Mouse (Mus musculus) splenic B cell, adult 2 months (primary cell): ENCODE data around the gene Lap3.
A peak's percentile ranks its signal among the peaks of the same experiment; 100 is the strongest.

Source experiments
- DNase-seq: peaks from one replicate; pipeline ENCODE4 v3.0.0-alpha.2; 2011; ENCODE audit warnings: low read depth, low spot score
- H3K27me3 ChIP-seq: 2 replicates; pipeline ENCODE4 v1.6.1; 2012; ENCODE audit warnings: mild to moderate bottlenecking, low read length, moderate library complexity, mixed read lengths; ENCODE audit not compliant: control insufficient read depth, poor library complexity, insufficient read depth, severe bottlenecking
- H3K36me3 ChIP-seq: 2 replicates; pipeline ENCODE4 v1.6.1; 2012; ENCODE audit warnings: mild to moderate bottlenecking, low read length, moderate library complexity, mixed read lengths; ENCODE audit not compliant: control insufficient read depth, poor library complexity, insufficient read depth, severe bottlenecking

Lap3 gene

DNA sequence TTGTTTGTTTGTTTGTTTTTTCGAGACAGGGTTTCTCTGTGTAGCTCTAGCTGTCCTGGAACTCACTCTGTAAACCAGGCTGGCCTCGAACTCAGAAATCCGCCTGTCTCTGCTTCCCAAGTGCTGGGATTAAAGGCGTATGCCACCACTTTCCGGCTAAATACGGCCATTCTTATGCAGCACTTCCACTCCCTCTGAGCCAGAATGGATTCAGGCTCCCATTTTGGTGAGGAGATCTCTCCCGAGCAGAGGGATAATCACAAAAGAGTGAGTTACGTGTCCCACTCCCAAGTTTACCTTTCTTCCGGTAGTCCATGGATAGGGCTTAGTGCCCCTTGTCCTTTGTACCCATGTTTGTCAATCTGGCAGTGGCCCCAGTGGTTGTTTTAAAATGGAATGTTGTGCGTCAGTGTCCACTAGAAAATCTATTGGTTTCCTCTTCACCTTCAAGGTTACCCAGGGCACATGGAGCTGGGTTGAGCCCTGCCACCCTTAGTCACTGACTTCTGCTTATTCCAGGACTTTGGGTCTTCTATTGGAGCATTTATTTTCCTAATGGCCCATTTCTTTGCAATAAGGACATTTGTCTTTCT, 22.1 kb downstream of the Lap3 start:
- DNase-seq, result no peak
- Histone ChIP-seq H3K36me3 (0 out of 2 replicates have a peak, but pooled peaks cover under 1% of the 10 kb centered on the region), H3K27me3 (no peaks in the 10 kb centered on the region)

DNA sequence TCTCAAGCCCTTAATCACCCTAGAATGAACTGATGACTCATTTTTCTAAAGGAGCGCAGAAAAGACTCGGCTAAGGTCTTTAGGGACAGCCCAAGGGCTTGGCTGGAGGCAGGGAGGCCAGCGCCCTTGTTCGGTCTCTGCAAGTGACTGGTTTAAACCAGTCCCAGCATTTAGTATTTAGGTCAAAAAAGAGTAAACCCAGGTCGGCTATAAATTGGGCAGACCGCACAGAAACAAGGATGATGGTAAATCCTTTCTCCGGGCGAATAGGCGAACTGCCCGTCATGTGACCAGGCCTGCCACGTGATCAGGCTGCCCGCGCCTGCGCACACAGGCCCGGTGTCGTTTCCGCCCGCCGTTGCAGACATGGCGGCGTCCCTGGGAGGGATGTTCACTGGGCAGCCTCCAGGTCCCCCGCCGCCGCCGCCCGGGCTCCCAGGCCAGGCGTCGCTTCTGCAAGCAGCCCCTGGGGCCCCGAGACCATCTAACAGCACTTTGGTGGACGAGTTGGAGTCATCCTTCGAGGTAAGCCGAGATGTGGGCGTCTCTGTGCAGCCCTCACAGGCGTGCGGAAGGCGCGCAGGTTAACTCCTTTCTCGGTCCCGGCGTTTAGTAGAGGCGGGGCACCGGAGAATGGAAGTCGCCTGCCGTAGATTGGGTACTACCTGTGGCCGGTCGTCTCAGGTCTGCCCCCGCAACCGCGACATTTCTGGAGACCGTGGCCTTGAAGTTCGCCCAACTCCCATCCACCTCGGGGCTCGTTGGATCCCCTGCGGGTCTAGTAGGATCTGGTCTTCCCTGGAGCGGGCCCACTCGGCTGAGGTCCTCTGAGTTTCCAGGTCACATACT, 27.0 kb downstream of the Lap3 start, which contains the start of gene Med28:
TSS of gene Med28 (plus strand) at position 270 of the 849 bp plus-strand sequence.
- H3K27me3 ChIP-seq, result no peaks in the 10 kb centered on the region
- peaks cover 4% of the 10 kb centered on the region; the same call in 1 of the 2 replicates for H3K36me3 ChIP-seq
- DNase-seq, result peak; percentile 93

DNA sequence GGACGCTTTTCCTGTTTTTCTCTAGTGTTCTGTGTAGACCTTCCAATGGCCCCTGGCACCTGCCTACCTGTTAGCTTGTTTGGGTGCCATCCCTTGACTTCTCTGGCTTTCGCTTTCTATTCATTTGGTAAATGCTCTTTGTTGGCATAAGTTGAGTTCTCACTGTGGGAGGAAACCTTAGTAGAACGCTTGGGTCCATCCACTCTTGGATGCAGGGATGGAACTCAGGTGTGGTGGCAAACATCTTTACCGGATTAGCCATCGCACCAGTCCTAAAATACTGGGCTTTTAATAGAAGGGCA, 27.6 kb downstream of the Lap3 start:
- Histone ChIP-seq H3K36me3 (peaks cover 6% of the 10 kb centered on the region; the same call in 1 of the 2 replicates), H3K27me3 (no peaks in the 10 kb centered on the region)
- DNase-seq, result peak; percentile 16

DNA sequence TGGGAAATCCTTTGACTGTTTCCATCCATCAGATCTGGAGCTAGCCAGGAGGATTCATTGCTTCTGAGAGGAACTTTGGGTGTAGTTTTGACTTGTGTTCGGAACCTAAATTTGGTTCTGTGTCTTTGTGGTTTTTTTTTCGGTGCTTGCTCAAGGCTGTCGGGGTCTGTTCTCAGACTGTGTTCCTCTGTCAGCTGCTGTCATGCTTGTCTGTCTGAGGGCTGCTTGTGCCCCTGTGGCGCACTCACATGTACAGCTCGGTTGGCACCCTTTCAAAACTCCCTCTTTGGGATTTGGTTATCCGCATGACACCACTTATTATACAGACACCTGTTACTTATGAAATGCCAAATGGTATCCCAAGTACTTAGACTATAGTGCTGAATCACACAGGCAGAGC, 28.4 kb downstream of the Lap3 start:
- no peaks in the 10 kb centered on the region for H3K27me3 ChIP-seq
- DNase-seq, result no peak

DNA sequence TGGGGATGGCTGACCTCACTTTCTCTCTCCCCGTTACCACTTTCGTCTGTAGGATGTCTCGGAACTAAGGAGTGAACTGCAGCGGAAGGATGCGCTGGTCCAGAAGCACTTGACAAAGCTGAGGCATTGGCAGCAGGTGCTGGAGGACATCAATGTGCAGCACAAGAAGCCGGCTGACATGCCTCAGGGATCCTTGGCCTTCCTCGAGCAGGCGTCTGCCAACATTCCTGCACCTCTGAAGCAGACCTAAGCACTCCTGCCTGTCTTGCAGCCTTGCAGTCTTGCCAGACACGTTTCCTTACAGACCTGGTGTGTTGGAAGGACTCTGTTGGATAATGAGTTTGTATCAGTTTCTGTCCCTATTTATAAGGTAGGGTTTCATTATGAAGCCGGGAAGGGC, 31.9 kb downstream of the Lap3 start:
- DNase-seq, result no peak
- Histone ChIP-seq H3K27me3 (no peaks in the 10 kb centered on the region), H3K36me3 (peaks cover 11% of the 10 kb centered on the region; the same call in 1 of the 2 replicates)

More for the DNA sequence above, 28.4 kb downstream of the Lap3 start:
- H3K36me3 ChIP-seq, result peaks cover 6% of the 10 kb centered on the region; the same call in 1 of the 2 replicates

DNA sequence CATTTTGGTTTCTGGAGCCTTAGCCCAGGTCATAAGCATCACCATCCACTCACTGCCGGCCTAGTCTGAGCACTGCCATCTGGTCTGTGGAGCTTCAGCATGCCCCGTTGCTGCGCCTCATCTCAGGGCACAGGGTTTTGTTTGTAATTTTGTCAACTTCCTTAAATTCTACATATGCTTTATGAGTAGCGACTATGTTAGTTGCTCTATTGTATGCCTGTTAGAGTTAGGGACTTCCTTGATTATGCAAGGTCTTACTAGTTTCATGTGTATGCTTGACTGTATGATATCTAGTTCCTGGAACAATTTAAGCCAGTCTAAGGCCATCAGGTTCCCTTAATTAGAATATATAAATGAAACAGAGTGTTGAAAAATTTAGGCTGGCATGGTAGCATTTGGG, 33.2 kb downstream of the Lap3 start:
- H3K36me3 ChIP-seq, result peaks cover 11% of the 10 kb centered on the region; the same call in 1 of the 2 replicates
- DNase-seq, result no peak
- no peaks in the 10 kb centered on the region for H3K27me3 ChIP-seq

DNA sequence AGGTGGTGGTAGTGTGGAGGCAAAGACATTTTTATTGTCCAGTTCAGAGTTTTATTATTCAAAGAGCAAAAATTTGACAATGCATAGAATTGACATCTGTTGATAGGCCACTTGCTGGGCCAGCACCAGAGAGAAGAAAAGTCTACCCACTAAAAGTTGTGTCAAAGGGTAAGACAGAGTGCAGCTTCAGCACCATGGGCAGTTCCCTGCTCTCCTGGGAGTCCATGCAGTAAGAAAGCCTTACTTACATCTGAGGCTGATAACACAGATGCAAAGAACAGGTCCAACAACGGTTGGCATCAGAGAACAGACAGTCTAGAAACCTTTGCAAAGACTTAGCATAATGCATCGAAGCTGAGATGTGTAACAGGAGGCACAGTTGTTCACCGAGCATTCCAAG, 36.5 kb downstream of the Lap3 start:
- peak; percentile 23 for DNase-seq
- peaks cover 12% of the 10 kb centered on the region; the same call in 1 of the 2 replicates for H3K36me3 ChIP-seq

DNA sequence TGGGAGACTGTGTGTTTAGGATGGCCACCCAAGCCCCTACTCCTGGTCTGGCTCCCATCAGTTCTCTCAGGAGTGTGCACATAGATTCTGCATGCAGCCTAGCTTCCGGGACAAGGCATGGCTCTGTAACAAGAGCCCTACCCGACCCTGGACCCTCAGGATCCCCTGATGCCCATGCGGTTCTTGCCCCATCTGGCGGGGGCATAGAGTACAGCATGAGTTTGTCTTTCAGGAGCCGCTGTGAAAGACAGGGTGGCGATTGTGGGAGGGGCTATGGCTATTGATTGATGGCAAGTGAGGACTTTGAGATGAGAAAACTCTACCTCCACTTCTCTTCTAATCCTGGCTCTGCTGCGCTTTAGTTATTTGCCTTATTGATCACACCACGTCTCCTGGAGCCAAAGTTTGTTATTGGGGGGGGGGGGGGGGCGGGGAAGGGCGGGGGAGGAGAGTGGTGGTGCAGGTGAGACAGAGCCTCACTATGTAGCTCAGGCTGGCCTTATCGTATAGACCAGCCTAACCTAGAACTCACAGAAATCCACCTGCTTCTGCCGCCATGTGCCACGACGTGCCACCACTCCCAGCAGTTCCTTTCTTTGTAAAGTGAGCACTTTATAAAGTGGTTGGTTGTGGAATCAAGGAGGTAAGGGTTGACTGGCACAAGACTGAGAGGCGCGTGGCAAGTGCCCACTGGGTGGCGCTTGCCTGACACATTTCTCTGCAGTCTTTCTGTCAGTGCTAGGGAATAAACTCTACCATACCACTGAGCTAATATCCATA, 41.3 kb downstream of the Lap3 start:
- DNase-seq, result peak; percentile 55
- H3K36me3 ChIP-seq, result 0 out of 2 replicates have a peak, but pooled peaks cover 2% of the 10 kb centered on the region
- H3K27me3 ChIP-seq, result no peaks in the 10 kb centered on the region

More for the DNA sequence above, 36.5 kb downstream of the Lap3 start:
- no peaks in the 10 kb centered on the region for H3K27me3 ChIP-seq

DNA sequence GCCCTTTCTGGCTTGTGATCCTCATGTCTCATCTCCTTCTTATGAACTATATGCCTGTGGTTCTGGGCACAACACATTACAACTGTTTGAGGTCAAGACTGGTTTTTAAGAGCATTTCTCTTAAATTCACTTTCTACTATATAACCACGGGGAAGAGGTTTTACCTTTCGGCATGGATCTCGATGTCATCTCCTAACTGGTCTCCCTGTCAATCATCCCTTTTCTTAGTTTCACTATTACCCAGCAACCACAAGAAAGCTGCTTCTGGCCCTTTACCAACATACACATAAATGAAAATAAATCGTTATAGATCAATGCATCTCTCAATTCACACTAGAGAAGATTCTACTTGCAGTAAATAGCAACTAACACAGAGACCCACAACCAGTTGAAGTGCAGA, 42.0 kb downstream of the Lap3 start:
- 0 out of 2 replicates have a peak, but pooled peaks cover 2% of the 10 kb centered on the region for H3K36me3 ChIP-seq
- DNase-seq, result no peak
- no peaks in the 10 kb centered on the region for H3K27me3 ChIP-seq

DNA sequence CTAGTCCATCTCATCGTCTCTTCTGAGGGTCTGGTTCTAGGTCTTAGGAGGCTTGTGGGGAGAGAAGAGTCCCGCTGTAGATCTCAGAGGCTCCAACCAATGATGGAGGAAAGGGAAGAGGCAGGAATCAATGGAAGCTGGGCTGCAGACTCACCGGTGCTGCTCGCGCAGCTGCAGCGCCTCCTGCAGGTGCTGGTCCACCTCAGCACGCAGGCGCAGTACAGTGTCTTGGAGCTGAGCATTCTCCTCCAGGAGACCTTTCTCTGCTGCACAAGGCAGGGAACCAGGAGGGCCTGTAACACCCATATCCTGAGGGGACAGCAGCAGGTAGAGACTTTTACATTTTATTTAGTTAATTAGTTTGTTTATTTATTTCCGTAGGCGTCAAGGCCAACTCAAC, 46.3 kb downstream of the Lap3 start:
- H3K27me3 ChIP-seq, result no peaks in the 10 kb centered on the region
- no peak for DNase-seq
- H3K36me3 ChIP-seq, result no peaks in the 10 kb centered on the region

DNA sequence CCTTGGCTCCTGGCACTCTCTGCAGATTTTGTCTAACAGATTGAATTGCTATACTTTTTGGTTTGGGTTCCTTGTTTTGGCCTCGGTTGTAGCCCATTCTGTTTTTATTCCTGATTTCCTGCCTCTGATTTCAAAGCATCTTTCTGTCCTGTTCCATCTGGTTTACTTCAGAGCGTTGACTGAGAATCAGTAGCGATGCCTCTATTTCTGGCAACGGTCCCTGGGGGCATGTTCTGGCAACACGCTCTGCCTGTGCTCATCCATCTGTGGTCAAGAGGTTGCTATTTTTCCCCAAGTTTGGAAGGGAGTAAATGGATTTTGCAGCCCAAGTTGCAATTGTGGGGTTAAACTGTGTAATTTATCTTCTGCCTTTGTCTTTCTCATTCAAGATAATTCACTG, 50.2 kb downstream of the Lap3 start:
- H3K27me3 ChIP-seq, result no peaks in the 10 kb centered on the region
- no peak for DNase-seq
- H3K36me3 ChIP-seq, result no peaks in the 10 kb centered on the region

DNA sequence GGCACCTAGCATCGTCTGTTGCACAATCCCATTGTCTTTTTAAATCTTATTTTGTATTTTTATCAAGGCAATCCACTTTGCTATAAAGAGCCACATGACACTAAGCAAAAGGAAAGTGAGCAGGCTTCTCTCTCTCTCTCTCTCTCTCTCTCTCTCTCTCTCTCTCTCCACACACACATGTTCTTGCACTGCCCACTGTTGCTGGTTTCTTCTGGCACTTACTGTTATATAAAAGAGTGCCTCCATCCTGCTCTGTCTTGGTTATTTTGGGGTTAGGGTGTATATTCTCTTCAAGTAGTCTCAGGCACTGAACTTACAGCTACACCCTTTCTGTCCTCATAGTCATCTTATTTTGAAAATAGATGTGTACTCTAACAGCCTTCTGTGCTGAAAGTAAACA, 56.4 kb downstream of the Lap3 start:
- Histone ChIP-seq H3K27me3 (no peaks in the 10 kb centered on the region), H3K36me3 (no peaks in the 10 kb centered on the region)
- DNase-seq, result no peak
